Comparison of ENCODE assay signal across 28 mouse cellular contexts in the genomic region with DNA sequence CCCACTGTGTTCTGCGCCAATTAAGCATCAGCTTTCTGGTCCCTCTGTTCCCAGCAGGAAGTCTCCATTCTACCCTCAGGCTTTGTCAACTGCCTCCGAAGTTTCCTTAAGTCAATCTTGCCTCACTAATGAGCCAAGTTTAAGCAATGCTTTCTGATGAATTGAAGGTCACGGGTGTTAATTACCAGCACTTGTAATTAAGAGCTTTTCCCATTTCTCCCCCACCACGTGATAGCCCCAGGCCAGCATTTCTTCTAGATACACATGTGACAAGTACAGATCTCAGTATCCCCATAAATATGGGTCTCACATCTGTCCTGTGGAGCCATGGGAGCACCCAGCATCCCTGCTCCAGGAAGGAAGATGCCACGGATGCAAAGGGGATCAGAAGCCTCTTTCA. TPM values are rescaled to one million over a fixed set of nuclear protein-coding genes. Genes with fewer than 3 reads are reported as not detected.
"Had no signal": no experiment of that assay in that cellular context is flagged by ENCODE, and none has a peak within 500 bp of the region (broad histone marks: within the 10 kb centered on the region; RNA-seq: fewer than 3 reads in every experiment).

No protein-coding gene starts in this region.

- H3K9me3 ChIP-seq: limb, embryonic 12.5 days; limb, embryonic 15.5 days; midbrain, embryonic 12.5 days; neural tube, embryonic 13.5 days had no signal

- H3K27ac ChIP-seq: layer of hippocampus, adult 2 months; left cerebral cortex, adult 2 months; limb, embryonic 12.5 days; limb, embryonic 15.5 days; liver, embryonic 14.5 days; macrophage; midbrain, embryonic 12.5 days; neural tube, embryonic 13.5 days; stomach, postnatal 0 days had no signal

- H3K36me3 ChIP-seq: limb, embryonic 12.5 days; limb, embryonic 15.5 days; midbrain, embryonic 12.5 days; neural tube, embryonic 13.5 days had no signal

- DNase-seq: kidney, adult 18-20 months; kidney, adult 9 months; kidney, postnatal 14 days; layer of hippocampus, adult 9-11 months; layer of hippocampus, postnatal 36 days; liver, postnatal 0 days; lung, embryonic 14.5 days; right cerebral cortex, adult 18-20 months; right cerebral cortex, postnatal 14 days; right cerebral cortex, postnatal 4 days; thymus, adult 2 months; thymus, postnatal 14 days; thymus, postnatal 4 days had no signal

- ATAC-seq: liver, postnatal 0 days; lung, postnatal 0 days had no signal

- H3K9ac ChIP-seq: limb, embryonic 12.5 days; limb, embryonic 15.5 days; liver, embryonic 14.5 days; liver, postnatal 0 days; lung, embryonic 14.5 days; midbrain, embryonic 12.5 days; neural tube, embryonic 13.5 days had no signal

- H3K4me3 ChIP-seq: layer of hippocampus, adult 2 months; left cerebral cortex, adult 2 months; limb, embryonic 12.5 days; limb, embryonic 15.5 days; midbrain, embryonic 12.5 days; myocyte; neural tube, embryonic 13.5 days had no signal

- H3K4me2 ChIP-seq: limb, embryonic 12.5 days; limb, embryonic 15.5 days; liver, embryonic 11.5 days; lung, embryonic 14.5 days; midbrain, embryonic 12.5 days; neural tube, embryonic 13.5 days had no signal

- H3K27me3 ChIP-seq: limb, embryonic 15.5 days; midbrain, embryonic 12.5 days; neural tube, embryonic 13.5 days had no signal

- H3K4me1 ChIP-seq: limb, embryonic 12.5 days; midbrain, embryonic 12.5 days had no signal

RNA-seq across cellular contexts. Expression of gene Rimbp2, which starts 20.5 kb away (rescaled TPM):
- total RNA-seq: megakaryocyte, adult 5-6 weeks; monocyte, adult 5-6 weeks; neutrophil, adult 5-6 weeks had no signal
- polyA plus RNA-seq: liver, postnatal 0 days; lung, embryonic 14.5 days; lung, postnatal 0 days; macrophage; myocyte had no signal
